Mouse (Mus musculus): Measurements from ENCODE around the gene Yipf1.

DNA sequence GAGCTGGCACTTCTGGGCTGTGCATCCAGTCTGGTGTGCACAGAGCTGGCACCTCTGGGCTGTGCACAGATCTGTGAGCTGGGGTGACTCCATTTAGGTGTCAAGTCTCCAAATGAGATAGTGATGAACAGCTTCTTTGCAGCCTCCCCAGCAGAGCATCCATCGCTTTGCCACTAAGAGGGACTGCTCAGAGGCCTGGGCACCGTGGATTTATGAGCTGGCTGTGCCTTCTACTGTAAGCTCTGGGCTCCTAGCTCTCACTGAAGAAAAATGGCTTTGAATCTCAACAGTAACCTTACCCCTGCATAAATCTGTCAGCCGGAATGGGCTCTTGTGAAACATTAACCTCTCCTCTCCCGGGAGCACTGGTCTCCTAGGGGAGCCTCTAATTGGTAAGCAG, 40.4 kb downstream of the Yipf1 start:
- TF ChIP-seq CTCF (conservative IDR thresholded peaks at IDR 0.05; ENCODE audit: insufficient read depth, insufficient read length, low read depth, low read length) (no peak), POLR2A (IDR thresholded peaks at IDR 0.05; ENCODE audit: low read depth, low read length) (no peak)

All from kidney, adult 2 months (tissue).